Comparison of ENCODE assay signal across 20 mouse cellular contexts in the genomic region with DNA sequence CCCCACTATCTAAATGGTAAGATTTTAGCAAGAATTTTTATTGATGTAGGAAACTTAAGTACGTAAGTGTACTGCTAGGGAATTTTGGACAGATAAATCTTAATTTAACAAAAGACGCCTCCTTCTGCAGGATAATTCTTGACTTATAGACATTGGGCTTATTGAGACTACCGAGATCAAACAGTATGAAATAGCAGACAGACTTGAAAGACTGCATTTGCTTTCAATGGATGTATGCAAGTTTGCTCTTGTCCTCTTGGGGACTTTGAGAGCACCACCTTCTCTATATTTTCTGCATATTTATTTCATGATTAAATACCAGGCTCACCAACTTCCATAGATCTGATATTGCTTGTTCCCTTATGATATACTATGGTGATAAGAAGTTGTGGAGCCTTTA.
DNase-seq lines count a peak whose midpoint lies in the region; ATAC-seq lines count a peak whose summit lies in the region.
"Had no signal": no experiment of that assay in that cellular context is flagged by ENCODE, and none has a peak within 500 bp of the region (broad histone marks: within the 10 kb centered on the region; RNA-seq: fewer than 3 reads in every experiment).

No protein-coding gene starts in this region.

- no peaks in the 10 kb centered on the region for H3K9me3 ChIP-seq in midbrain, embryonic 11.5 days (ENCODE audit: control insufficient read depth, low read length)
- H3K9me3 ChIP-seq in midbrain, embryonic 10.5 days (replicated peaks): no peaks in the 10 kb centered on the region
- H3K9me3 ChIP-seq in stomach, embryonic 16.5 days (replicated peaks; ENCODE audit: control insufficient read depth, low read length): peaks cover 3% of the 10 kb centered on the region; the same call in 1 of the 2 replicates
- H3K9me3 ChIP-seq: embryonic facial prominence, embryonic 12.5 days; forebrain, embryonic 10.5 days had no signal

- DNase-seq in midbrain, embryonic 11.5 days (ENCODE audit: low spot score, missing footprints): peak; percentile 49
- no peak for DNase-seq in midbrain, embryonic 10.5 days (ENCODE audit: low spot score)
- no peak for DNase-seq in heart, adult 8-10 months (ENCODE audit: low spot score)
- no peak for DNase-seq in lung, postnatal 4 days
- DNase-seq: adrenal gland, postnatal 25 days; cerebellum, adult 11 months; cerebellum, adult 18-20 months; cerebellum, adult 8-10 months; cerebellum, adult 9-11 months; cerebellum, postnatal 14 days; cerebellum, postnatal 36 days; embryo, embryonic 11 days had no signal

- H3K4me3 ChIP-seq in midbrain, embryonic 11.5 days (ENCODE audit: low read depth, low read length): no peak overlapping the region
- no peak overlapping the region for H3K4me3 ChIP-seq in midbrain, embryonic 10.5 days
- H3K4me3 ChIP-seq in stomach, embryonic 16.5 days (replicated peaks; ENCODE audit: low read length): no peak overlapping the region
- H3K4me3 ChIP-seq: embryonic facial prominence, embryonic 12.5 days; embryonic facial prominence, embryonic 15.5 days; erythroblast, embryonic 14.5 days; forebrain, embryonic 10.5 days; forebrain, embryonic 12.5 days had no signal

- no peak for ATAC-seq in midbrain, embryonic 11.5 days (ENCODE audit: low FRiP score)
- ATAC-seq in stomach, embryonic 16.5 days (ENCODE audit: insufficient read depth, low FRiP score): no peak
- ATAC-seq: forebrain, embryonic 14.5 days; forebrain, embryonic 16.5 days had no signal

- 90% methylated on average over 3 of the region's 3 CpGs for whole genome bisulfite sequencing in midbrain, embryonic 11.5 days
- 92% methylated on average over 3 of the region's 3 CpGs for WGBS in midbrain, embryonic 10.5 days
- WGBS in stomach, embryonic 16.5 days: 72% methylated on average over 3 of the region's 3 CpGs

- no peak overlapping the region for H3K9ac ChIP-seq in midbrain, embryonic 11.5 days (ENCODE audit: low read length)
- no peak overlapping the region for H3K9ac ChIP-seq in stomach, embryonic 16.5 days (ENCODE audit: low read length)
- H3K9ac ChIP-seq: embryonic facial prominence, embryonic 12.5 days; embryonic facial prominence, embryonic 15.5 days; forebrain, embryonic 12.5 days had no signal

- H3K4me2 ChIP-seq in midbrain, embryonic 11.5 days: no peak overlapping the region
- H3K4me2 ChIP-seq in stomach, embryonic 16.5 days (ENCODE audit: low read depth, low read length): no peak overlapping the region
- H3K4me2 ChIP-seq: embryonic facial prominence, embryonic 12.5 days; embryonic facial prominence, embryonic 15.5 days; forebrain, embryonic 12.5 days had no signal

- H3K27me3 ChIP-seq in midbrain, embryonic 11.5 days (ENCODE audit: control insufficient read depth, insufficient read depth, low read length): no peaks in the 10 kb centered on the region
- no peaks in the 10 kb centered on the region for H3K27me3 ChIP-seq in midbrain, embryonic 10.5 days (ENCODE audit: low read depth, poor library complexity, severe bottlenecking)
- no peaks in the 10 kb centered on the region for H3K27me3 ChIP-seq in stomach, embryonic 16.5 days (ENCODE audit: control insufficient read depth, insufficient read depth, low read length)
- H3K27me3 ChIP-seq: embryonic facial prominence, embryonic 12.5 days; embryonic facial prominence, embryonic 15.5 days; forebrain, embryonic 12.5 days had no signal

- no peak overlapping the region for H3K27ac ChIP-seq in midbrain, embryonic 11.5 days (ENCODE audit: low read depth, low read length)
- H3K27ac ChIP-seq in midbrain, embryonic 10.5 days (replicated peaks): no peak overlapping the region
- peak overlapping the region; percentile 50 for H3K27ac ChIP-seq in stomach, embryonic 16.5 days (ENCODE audit: low read length)
- H3K27ac ChIP-seq: embryonic facial prominence, embryonic 12.5 days; embryonic facial prominence, embryonic 15.5 days; forebrain, embryonic 10.5 days; forebrain, embryonic 12.5 days had no signal

- no peaks in the 10 kb centered on the region for H3K4me1 ChIP-seq in midbrain, embryonic 11.5 days (ENCODE audit: control insufficient read depth, insufficient read depth, low read length)
- no peaks in the 10 kb centered on the region for H3K4me1 ChIP-seq in midbrain, embryonic 10.5 days
- no peaks in the 10 kb centered on the region for H3K4me1 ChIP-seq in stomach, embryonic 16.5 days (ENCODE audit: control insufficient read depth, insufficient read depth, low read length)
- H3K4me1 ChIP-seq: embryonic facial prominence, embryonic 12.5 days; embryonic facial prominence, embryonic 15.5 days; forebrain, embryonic 10.5 days; forebrain, embryonic 12.5 days had no signal

- no peaks in the 10 kb centered on the region for H3K36me3 ChIP-seq in midbrain, embryonic 11.5 days (ENCODE audit: control insufficient read depth, insufficient read depth, low read length)
- H3K36me3 ChIP-seq in midbrain, embryonic 10.5 days: no peaks in the 10 kb centered on the region
- H3K36me3 ChIP-seq in stomach, embryonic 16.5 days (ENCODE audit: control insufficient read depth, insufficient read depth, low read length): no peaks in the 10 kb centered on the region
- H3K36me3 ChIP-seq: embryonic facial prominence, embryonic 12.5 days; embryonic facial prominence, embryonic 15.5 days; forebrain, embryonic 10.5 days; forebrain, embryonic 12.5 days had no signal
